Mouse (Mus musculus): ENCODE data around the gene Gramd4. TPM values are rescaled to one million over a fixed set of nuclear protein-coding genes. Genes with fewer than 3 reads are reported as not detected.
"Not testable (repeated sequence)": the region's sequence is repeated elsewhere in the genome, so short reads cannot be mapped to it uniquely, and the experiment has no call there.

Gene Gramd4
- polyA plus RNA-seq, 1 experiment from 2014 or later: 8.6 TPM

DNA sequence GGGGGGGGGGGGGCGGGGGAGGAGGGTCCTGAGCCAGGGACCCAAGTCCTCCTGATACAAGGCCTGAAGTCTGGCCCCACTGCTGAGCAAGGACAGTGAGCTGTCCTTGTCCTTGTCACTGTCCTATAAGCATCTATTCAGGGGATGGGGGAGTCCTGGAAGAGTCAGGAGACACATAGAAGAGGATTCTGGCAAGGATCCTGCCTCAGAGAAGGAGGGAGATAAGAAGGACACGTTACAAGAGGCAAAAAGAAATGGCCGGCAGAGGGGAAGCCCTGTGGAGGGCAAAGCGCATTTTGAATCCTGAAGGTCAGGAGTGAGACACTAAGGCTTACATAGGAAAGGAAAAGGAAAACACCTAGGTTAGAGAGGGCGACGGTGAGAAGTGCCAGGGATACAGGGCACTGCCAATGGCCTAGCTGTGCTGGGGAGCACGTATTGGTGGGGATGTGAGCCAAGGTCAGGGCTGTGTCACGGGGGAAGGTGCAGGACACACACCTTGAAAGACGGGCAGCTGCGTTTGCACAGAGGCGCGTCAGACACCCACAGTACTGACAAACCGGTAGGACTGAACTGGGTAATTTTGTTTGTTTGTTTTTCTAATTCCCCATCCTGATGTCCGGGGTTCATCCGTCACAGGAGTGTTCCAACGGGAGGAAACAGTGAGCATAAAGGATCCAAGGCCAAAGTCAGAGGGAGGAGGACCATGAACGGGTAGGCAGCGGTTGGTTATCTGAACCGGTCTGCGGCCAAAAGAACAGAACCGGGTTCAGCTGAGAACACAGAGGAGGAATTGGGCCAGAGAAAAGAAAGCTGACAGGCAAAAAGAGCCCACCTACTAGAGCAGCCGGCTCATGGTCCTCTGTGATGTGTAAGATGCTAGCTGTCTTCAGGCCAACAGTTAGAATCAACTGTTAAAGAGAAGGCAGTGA, 119.5 kb downstream of the Gramd4 start:
- peaks cover 30% of the 10 kb centered on the region for H3K4me1 ChIP-seq (ENCODE audit: insufficient read depth)
- peak overlapping the region; percentile 76 for H3K27ac ChIP-seq (ENCODE audit: low read depth)
- no peaks in the 10 kb centered on the region for H3K36me3 ChIP-seq (ENCODE audit: insufficient read depth)
- no peak overlapping the region for H3K4me3 ChIP-seq (ENCODE audit: low read depth, low read length)
- ATAC-seq (ENCODE audit: insufficient read depth) (peak; percentile 92), DNase-seq (peak; percentile 63)
- no peaks in the 10 kb centered on the region for H3K9me3 ChIP-seq (ENCODE audit: low read depth, low read length)
- WGBS: 32% methylated on average over 21 of the region's 22 CpGs
- H3K4me2 ChIP-seq: peak overlapping the region; percentile 35; the same call in 1 of the 2 replicates
- no peak for TF ChIP-seq CTCF (IDR thresholded peaks at IDR 0.05; ENCODE audit: low read depth)
- no peak overlapping the region for H3K9ac ChIP-seq
- no peaks in the 10 kb centered on the region for H3K27me3 ChIP-seq (ENCODE audit: insufficient read depth, low read length)

DNA sequence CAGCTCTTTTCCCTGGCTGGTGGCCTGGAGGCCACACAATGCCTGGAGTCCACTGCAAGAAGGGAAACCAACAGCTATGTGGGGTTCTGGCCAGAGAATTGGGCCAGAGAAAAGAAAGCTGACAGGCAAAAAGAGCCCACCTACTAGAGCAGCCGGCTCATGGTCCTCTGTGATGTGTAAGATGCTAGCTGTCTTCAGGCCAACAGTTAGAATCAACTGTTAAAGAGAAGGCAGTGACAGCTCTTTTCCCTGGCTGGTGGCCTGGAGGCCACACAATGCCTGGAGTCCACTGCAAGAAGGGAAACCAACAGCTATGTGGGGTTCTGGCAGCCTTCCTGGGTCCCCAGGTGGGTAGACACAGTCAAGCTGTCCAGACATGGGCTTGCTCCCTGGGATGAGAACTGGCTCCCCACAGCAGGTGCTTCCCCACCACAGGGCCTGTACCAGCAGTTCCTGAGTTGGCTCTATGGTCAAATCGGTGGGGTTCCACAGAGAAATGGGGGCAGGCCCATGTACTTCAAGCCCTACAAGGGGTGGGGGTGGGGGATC, 120.3 kb downstream of the Gramd4 start:
- H3K4me2 ChIP-seq; H3K9ac ChIP-seq; H3K27me3 ChIP-seq (ENCODE audit: insufficient read depth, low read length); H3K4me3 ChIP-seq (ENCODE audit: low read depth, low read length); H3K36me3 ChIP-seq (ENCODE audit: insufficient read depth); H3K9me3 ChIP-seq (ENCODE audit: low read depth, low read length): not testable (repeated sequence)
- peak overlapping the region; percentile 25; the same call in 1 of the 2 replicates for H3K27ac ChIP-seq (ENCODE audit: low read depth)
- WGBS: 85% methylated on average over 1 of the region's 2 CpGs
- DNase-seq: peak; percentile 78
- peaks cover 33% of the 10 kb centered on the region for H3K4me1 ChIP-seq (ENCODE audit: insufficient read depth)
- peak; percentile 87 for ATAC-seq (ENCODE audit: insufficient read depth)

DNA sequence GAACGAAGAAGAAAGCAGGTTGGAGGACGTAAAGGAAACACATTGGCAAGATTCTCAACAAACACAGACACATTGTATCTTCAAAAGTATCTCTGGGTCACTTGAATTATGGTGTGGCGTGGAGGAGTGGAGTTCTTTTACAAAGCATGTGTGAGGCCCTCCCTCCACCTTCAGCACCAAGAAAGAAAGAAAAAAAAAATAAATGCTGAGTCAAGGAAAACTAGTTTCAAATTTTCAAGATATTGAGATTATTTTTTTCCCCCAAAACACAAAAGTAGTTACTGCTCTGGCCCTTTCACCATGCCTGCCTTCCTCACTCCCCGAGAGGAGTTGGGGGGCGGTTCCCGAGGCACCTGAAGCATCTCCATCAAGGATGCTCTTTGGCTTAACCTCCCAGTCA, 121.1 kb downstream of the Gramd4 start:
- Histone ChIP-seq H3K4me3 (ENCODE audit: low read depth, low read length) (no peak overlapping the region), H3K27ac (ENCODE audit: low read depth) (no peak overlapping the region), H3K4me2 (no peak overlapping the region), H3K36me3 (ENCODE audit: insufficient read depth) (no peaks in the 10 kb centered on the region), H3K9me3 (ENCODE audit: low read depth, low read length) (no peaks in the 10 kb centered on the region), H3K9ac (no peak overlapping the region), H3K27me3 (ENCODE audit: insufficient read depth, low read length) (no peaks in the 10 kb centered on the region), H3K4me1 (ENCODE audit: insufficient read depth) (peaks cover 33% of the 10 kb centered on the region)
- DNase-seq: no peak
- TF ChIP-seq CTCF (IDR thresholded peaks at IDR 0.05; ENCODE audit: low read depth): no peak
- 82% methylated on average over 6 of the region's 6 CpGs for WGBS
- ATAC-seq (ENCODE audit: insufficient read depth): no peak

DNA sequence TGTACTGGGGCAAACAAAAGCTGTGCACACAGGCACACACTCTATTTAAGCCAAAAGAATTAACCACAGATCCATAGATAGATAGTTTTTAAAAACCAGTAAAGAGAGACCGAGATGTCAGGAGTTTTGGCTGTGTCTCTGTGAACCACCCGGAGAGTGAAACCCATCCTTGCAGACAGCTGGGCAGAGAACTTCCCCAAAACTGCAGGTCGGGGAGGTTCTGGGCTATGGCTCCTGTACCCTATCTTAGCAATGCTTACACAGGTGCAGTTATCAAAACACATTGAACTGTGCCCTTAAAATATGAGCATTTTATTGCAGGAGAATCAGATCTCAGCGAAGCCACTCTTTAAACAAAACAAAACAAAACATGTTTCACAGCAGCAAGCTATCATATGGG, 122.9 kb downstream of the Gramd4 start:
- no peak for DNase-seq
- no peaks in the 10 kb centered on the region for H3K9me3 ChIP-seq (ENCODE audit: low read depth, low read length)
- H3K27me3 ChIP-seq (ENCODE audit: insufficient read depth, low read length): no peaks in the 10 kb centered on the region
- no peaks in the 10 kb centered on the region for H3K36me3 ChIP-seq (ENCODE audit: insufficient read depth)
- no peak overlapping the region for H3K9ac ChIP-seq
- H3K4me2 ChIP-seq: no peak overlapping the region
- WGBS: 66% methylated on average over 4 of the region's 4 CpGs
- no peak overlapping the region for H3K4me3 ChIP-seq (ENCODE audit: low read depth, low read length)
- no peak for ATAC-seq (ENCODE audit: insufficient read depth)
- H3K27ac ChIP-seq (ENCODE audit: low read depth): no peak overlapping the region
- peaks cover 30% of the 10 kb centered on the region for H3K4me1 ChIP-seq (ENCODE audit: insufficient read depth)
- TF ChIP-seq CTCF (IDR thresholded peaks at IDR 0.05; ENCODE audit: low read depth): no peak

DNA sequence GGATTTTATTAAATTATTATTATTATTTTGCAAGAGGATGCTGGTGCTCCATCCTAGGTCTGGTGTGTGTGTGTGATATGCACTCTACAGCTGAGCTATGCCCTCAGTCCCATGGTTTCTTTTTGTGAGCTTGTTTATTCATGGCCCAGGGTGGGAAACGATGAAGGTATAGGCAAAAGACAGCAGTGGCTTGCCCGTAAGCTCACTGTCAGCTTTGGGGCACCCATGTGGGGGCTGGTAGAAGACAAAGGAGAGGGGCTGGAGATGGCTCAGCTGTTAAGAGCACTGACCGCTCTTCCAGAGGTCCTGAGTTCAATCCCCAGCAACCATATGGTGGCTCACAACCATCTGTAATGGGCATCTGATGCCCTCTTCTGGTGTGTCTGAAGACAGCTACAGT, 123.8 kb downstream of the Gramd4 start:
- 89% methylated on average over 3 of the region's 3 CpGs for WGBS
- not testable (repeated sequence) for ATAC-seq (ENCODE audit: insufficient read depth); DNase-seq; H3K4me3 ChIP-seq (ENCODE audit: low read depth, low read length); H3K36me3 ChIP-seq (ENCODE audit: insufficient read depth); H3K9ac ChIP-seq; H3K9me3 ChIP-seq (ENCODE audit: low read depth, low read length); H3K4me2 ChIP-seq; H3K27ac ChIP-seq (ENCODE audit: low read depth); H3K27me3 ChIP-seq (ENCODE audit: insufficient read depth, low read length)
- peaks cover 25% of the 10 kb centered on the region for H3K4me1 ChIP-seq (ENCODE audit: insufficient read depth)

DNA sequence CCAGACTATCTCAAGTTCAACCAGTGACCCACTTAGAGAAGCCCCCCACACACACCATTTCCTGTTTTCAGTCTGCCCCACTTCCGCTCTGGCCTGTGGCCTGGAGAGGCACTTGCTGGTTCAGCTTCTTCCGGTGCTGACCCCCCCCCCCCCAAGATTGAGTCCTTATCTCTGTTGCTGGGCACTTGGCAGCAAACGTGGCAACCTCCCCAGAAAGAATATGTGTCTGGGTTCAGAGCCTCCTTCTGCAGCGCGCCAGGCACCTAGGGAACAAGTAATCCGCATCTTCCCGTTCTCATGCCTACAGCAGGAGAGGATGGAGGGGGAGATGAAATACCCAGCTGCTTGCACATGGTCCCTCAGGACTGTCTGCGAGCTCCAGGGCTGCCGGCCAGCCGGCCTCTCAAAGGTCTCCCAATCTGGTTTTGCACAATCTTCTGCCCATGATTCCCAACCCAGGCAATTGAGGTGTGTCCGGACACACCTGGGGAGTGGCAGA, 124.5 kb downstream of the Gramd4 start:
- Histone ChIP-seq H3K9me3 (ENCODE audit: low read depth, low read length) (no peaks in the 10 kb centered on the region), H3K27me3 (ENCODE audit: insufficient read depth, low read length) (no peaks in the 10 kb centered on the region), H3K9ac (no peak overlapping the region), H3K4me1 (ENCODE audit: insufficient read depth) (peaks cover 18% of the 10 kb centered on the region), H3K4me3 (ENCODE audit: low read depth, low read length) (no peak overlapping the region), H3K27ac (ENCODE audit: low read depth) (peak overlapping the region; percentile 67; the same call in 1 of the 2 replicates), H3K36me3 (ENCODE audit: insufficient read depth) (no peaks in the 10 kb centered on the region), H3K4me2 (peak overlapping the region; percentile 37; the same call in 1 of the 2 replicates)
- WGBS: 20% methylated on average over 11 of the region's 11 CpGs
- peak; percentile 63 for DNase-seq
- no peak for TF ChIP-seq CTCF (IDR thresholded peaks at IDR 0.05; ENCODE audit: low read depth)
- ATAC-seq (ENCODE audit: insufficient read depth): no peak

DNA sequence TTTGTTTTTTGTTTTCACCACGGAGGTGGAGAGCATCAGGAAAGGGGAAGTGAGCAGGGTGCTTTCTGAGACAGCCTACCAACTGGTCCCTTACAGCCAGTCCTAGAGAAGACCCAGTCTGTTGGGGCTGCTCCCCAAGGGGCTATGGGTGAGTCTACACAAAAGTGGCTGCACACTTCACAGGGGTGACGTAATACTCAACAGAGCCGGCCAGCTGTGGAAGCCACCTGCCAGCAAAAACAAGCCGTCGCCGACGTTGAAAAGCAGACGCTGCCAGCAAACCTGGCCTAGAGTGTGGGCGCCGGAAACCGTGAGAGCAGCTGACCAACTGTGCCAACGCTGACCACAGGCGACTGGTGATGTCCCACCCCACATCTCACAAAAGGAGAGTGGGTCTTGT, 125.2 kb downstream of the Gramd4 start:
- Histone ChIP-seq H3K27me3 (ENCODE audit: insufficient read depth, low read length) (no peaks in the 10 kb centered on the region), H3K4me1 (ENCODE audit: insufficient read depth) (peaks cover 15% of the 10 kb centered on the region), H3K36me3 (ENCODE audit: insufficient read depth) (no peaks in the 10 kb centered on the region), H3K27ac (ENCODE audit: low read depth) (peak overlapping the region; percentile 40; the same call in 1 of the 2 replicates), H3K9me3 (ENCODE audit: low read depth, low read length) (no peaks in the 10 kb centered on the region), H3K4me2 (peak overlapping the region; percentile 37; the same call in 1 of the 2 replicates), H3K4me3 (ENCODE audit: low read depth, low read length) (no peak overlapping the region), H3K9ac (no peak overlapping the region)
- ATAC-seq (ENCODE audit: insufficient read depth) (no peak), DNase-seq (peak; percentile 65)
- TF ChIP-seq CTCF (IDR thresholded peaks at IDR 0.05; ENCODE audit: low read depth): no peak
- 31% methylated on average over 13 of the region's 13 CpGs for WGBS
